Mouse (Mus musculus) E14TG2a.4 (cell line): ENCODE data around the gene Mex3d.

Experiments used
- H3K27me3 ChIP-seq: 2 replicates; pipeline ENCODE4 v1.6.1; 2014; ENCODE audit warnings: low read length, control low read depth; ENCODE audit not compliant: insufficient read depth
- H3K36me3 ChIP-seq: 2 replicates; pipeline ENCODE4 v1.6.1; 2014; ENCODE audit warnings: low read length, control low read depth; ENCODE audit not compliant: insufficient read depth
- H3K4me1 ChIP-seq: replicated peaks from 2 replicates; pipeline ENCODE4 v1.6.1; 2014; ENCODE audit warnings: low read depth, low read length, control low read depth
- H3K4me3 ChIP-seq: replicated peaks from 2 replicates; pipeline ENCODE4 v1.5.1; 2014; ENCODE audit warnings: mild to moderate bottlenecking, low read length
- H3K9me3 ChIP-seq: 2 replicates; pipeline ENCODE4 v1.6.1; 2014; ENCODE audit warnings: low read length, control low read depth
- CTCF ChIP-seq: conservative IDR thresholded peaks from 2 replicates; pipeline ENCODE4 v1.5.1; 2014; ENCODE audit warnings: low read length
- NANOG ChIP-seq: IDR thresholded peaks from 2 replicates; pipeline ENCODE4 v1.6.1; 2014; ENCODE audit warnings: borderline replicate concordance, low read length, mixed read lengths
- POU5F1 ChIP-seq: IDR thresholded peaks from 2 replicates; pipeline ENCODE4 v1.6.1; 2014; ENCODE audit warnings: low read length, borderline replicate concordance

The Mex3d gene

DNA sequence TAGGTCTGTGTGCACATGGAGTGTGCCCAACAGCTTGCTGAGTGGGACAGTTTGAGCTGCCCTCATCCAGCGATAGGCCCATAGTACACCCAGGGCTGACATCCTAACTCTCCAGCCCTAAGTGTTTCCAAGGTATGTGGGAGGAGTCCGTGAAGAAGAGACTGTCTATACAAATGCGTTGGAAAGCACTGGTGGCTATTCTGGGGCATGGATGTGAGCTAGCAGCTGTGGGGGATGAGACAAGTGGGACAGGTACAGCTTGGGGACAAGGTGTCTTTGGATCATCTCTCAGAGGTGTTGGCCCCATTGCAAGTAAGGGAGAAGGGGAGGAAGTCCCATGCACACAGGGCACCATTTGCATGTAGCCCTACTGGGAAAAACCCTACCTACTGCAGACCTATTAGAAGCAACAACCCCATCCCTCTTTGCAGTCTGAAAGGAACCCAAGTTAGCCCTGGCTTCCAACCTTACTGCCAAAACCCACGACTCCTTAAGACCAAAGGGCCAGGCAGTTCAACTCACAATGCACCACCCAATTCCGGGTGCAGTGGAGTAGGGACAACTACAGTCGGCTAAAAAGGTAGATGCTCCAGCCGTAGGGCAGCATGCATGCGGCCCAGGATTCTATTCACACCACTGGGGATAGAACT, 10.2 kb upstream of the Mex3d start:
- Histone ChIP-seq H3K27me3 (no peaks in the 10 kb centered on the region), H3K36me3 (peaks cover 76% of the 10 kb centered on the region), H3K4me1 (peaks cover 76% of the 10 kb centered on the region), H3K9me3 (no peaks in the 10 kb centered on the region), H3K4me3 (peak overlapping the region; percentile 87)
- TF ChIP-seq CTCF (no peak), NANOG (no peak), POU5F1 (no peak)

DNA sequence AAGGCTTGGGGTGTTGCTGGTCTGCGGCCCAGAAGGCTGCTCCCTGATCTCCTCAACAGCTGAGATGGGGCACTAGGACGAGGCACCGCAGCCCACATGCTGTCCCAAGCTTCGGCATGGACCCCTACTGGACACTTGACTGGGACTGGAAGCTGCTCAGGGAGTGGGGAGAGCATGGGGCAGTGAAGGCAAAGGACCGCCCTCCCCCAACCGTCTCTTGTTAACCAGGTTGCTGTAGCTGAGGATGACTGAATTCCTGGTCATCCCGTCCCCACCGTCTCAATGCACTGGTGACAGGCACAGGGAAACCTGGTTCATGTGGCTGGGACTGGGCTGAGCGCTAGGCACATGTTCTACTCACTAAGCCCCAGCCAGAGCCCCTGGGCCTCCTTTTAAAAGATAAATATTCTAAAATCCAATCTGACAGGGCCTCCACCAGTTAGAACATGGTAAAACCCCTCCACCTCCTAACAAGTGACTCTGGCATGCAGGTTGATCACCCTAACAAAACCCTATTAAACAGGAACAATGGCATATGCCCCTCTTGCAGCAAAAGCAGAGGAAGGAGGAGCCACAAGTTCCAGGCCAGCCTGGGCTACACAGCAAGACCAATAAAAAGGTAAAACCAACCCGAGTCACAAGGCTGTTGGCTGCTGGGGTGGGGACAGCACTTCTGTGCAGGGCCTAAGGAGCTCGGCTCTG, 9.5 kb upstream of the Mex3d start:
- Histone ChIP-seq H3K27me3 (no peaks in the 10 kb centered on the region), H3K4me3 (peak overlapping the region; percentile 87), H3K9me3 (no peaks in the 10 kb centered on the region), H3K36me3 (peaks cover 76% of the 10 kb centered on the region), H3K4me1 (peaks cover 80% of the 10 kb centered on the region)
- TF ChIP-seq CTCF (no peak), NANOG (peak; percentile 17; the same call in 1 of the 2 replicates)

DNA sequence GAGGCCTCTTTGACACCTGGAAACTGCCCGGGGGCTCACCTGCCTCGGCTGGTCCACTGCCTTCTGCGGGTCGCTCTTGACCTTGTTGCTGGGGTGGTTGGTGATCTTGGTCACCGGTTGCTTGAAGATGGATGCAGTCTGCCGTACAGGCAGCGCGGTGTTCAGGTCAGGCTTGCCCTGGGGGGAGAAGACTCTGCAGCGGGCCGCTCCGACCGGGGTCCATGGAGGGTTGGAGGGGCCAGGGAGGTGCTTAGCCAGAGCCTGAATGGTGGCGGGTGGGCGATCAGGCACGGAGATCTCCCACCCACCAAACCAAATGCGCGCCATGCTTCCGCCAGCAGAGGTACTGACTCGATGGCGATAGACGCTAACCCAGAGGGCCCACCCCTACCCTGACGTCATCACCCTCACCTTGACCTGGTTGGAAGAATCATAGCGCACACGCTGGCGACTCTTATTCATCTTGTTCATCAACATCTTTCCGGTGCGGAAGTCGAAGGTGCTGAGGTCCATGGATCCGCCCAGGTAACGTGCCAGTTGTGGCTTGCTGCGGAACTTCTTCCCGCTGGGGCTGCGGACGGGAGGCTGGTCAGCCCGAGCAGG, 7.7 kb upstream of the Mex3d start:
- peaks cover 74% of the 10 kb centered on the region for H3K4me1 ChIP-seq
- TF ChIP-seq NANOG (no peak), CTCF (no peak), POU5F1 (no peak)
- peak overlapping the region; percentile 87 for H3K4me3 ChIP-seq
- H3K27me3 ChIP-seq: no peaks in the 10 kb centered on the region
- no peaks in the 10 kb centered on the region for H3K9me3 ChIP-seq
- H3K36me3 ChIP-seq: peaks cover 77% of the 10 kb centered on the region

DNA sequence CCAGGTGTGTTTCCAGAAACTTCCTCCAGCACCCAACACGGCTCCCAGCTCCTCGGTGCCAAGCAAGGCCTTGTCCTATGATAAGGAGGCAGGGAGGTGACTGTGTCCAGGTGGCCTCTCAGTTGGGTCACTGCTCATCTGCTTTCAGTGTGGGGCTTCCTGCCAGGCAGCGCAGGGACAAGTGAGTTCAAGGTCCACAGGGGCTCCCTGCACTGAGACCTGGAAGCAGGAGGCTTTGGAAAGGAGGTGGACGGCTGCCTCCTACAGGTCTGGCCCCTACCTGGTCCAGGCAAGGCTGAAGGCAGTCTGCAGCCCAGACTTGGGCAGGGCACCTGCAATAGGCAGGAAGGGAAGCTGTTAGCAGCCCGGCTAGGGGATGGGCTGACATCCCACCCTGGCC, 5.2 kb upstream of the Mex3d start:
- no peaks in the 10 kb centered on the region for H3K9me3 ChIP-seq
- H3K4me3 ChIP-seq: no peak overlapping the region
- peaks cover 86% of the 10 kb centered on the region for H3K4me1 ChIP-seq
- peaks cover 82% of the 10 kb centered on the region for H3K36me3 ChIP-seq
- TF ChIP-seq POU5F1: no peak
- TF ChIP-seq CTCF: no peak
- no peak for TF ChIP-seq NANOG
- no peaks in the 10 kb centered on the region for H3K27me3 ChIP-seq

DNA sequence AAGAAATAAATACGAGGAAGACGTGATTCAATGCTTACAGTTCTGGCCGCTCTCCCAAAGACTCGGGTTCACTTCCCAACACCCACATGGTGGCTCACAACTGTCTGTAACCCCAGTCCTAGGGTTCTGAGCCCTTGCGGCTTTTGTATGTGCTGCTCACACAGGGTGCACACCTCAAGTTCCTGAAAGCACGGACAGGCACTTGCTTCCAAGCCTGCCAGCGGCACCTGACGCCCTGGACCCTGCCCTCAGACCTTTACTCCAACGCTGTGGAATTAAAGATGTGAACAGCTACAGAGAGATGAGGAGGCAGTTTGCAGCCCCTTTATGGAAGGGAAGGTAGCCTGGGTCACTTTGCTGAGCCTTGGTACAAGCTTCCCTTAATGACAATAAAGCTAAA, 3.2 kb upstream of the Mex3d start:
- peaks cover 78% of the 10 kb centered on the region for H3K4me1 ChIP-seq

DNA sequence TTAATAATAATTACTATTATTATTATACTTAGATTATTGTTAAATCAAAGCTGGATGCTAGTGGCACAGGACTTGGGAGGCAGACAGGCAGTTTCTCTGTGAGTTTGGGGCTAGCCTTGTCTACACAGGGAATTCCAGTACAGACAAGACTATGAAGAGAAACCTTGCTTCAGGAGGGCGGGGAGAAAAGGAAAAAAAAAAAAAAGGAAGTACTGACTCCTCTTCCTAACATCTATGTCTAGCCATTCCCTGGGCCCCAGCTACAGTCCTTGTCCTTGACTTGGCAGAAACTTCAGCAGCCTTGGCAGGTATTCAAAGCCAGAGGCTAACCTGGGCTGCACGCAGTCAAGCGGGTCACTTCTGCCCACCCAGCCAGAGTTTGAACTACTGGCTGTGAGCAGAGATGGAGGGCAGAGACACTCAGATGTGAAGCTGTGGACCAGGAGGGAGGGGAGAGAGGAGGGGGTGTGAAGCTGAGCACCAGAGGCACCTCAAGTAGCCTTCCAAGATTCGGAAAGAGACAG, 1.8 kb upstream of the Mex3d start:
- peaks cover 67% of the 10 kb centered on the region for H3K36me3 ChIP-seq
- H3K4me1 ChIP-seq: peaks cover 78% of the 10 kb centered on the region
- no peak for TF ChIP-seq NANOG
- TF ChIP-seq POU5F1: no peak
- no peak for TF ChIP-seq CTCF

More for the DNA sequence above, 3.2 kb upstream of the Mex3d start:
- TF ChIP-seq CTCF (no peak), NANOG (no peak), POU5F1 (no peak)
- peaks cover 13% of the 10 kb centered on the region for H3K27me3 ChIP-seq
- H3K9me3 ChIP-seq: no peaks in the 10 kb centered on the region
- no peak overlapping the region for H3K4me3 ChIP-seq
- H3K36me3 ChIP-seq: peaks cover 67% of the 10 kb centered on the region

DNA sequence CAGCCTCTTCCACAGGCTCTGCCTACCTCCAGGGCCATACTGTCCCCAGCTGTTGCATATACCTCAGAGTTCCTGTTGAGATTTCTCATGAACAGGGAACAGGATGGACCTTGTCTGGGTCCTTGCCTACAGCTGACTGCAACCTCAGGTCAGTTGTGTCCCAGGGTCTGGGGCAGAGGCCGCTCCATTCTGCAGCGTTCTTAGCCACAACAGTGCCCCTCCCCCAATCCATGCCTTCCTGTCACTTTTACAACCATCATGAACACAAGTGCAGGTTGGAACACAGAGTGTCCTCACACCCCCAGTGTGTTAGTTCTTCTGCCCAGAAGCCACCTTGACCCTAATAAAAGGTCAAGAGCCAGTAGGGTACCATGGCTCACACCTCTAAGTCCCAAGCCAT, 1.3 kb upstream of the Mex3d start:
- Histone ChIP-seq H3K4me3 (peak overlapping the region; percentile 80), H3K36me3 (peaks cover 65% of the 10 kb centered on the region), H3K27me3 (peaks cover 13% of the 10 kb centered on the region), H3K9me3 (no peaks in the 10 kb centered on the region), H3K4me1 (peaks cover 78% of the 10 kb centered on the region)
- no peak for TF ChIP-seq POU5F1
- no peak for TF ChIP-seq CTCF
- no peak for TF ChIP-seq NANOG

More for the DNA sequence above, 1.8 kb upstream of the Mex3d start:
- H3K27me3 ChIP-seq: peaks cover 13% of the 10 kb centered on the region
- H3K4me3 ChIP-seq: no peak overlapping the region
- H3K9me3 ChIP-seq: no peaks in the 10 kb centered on the region

DNA sequence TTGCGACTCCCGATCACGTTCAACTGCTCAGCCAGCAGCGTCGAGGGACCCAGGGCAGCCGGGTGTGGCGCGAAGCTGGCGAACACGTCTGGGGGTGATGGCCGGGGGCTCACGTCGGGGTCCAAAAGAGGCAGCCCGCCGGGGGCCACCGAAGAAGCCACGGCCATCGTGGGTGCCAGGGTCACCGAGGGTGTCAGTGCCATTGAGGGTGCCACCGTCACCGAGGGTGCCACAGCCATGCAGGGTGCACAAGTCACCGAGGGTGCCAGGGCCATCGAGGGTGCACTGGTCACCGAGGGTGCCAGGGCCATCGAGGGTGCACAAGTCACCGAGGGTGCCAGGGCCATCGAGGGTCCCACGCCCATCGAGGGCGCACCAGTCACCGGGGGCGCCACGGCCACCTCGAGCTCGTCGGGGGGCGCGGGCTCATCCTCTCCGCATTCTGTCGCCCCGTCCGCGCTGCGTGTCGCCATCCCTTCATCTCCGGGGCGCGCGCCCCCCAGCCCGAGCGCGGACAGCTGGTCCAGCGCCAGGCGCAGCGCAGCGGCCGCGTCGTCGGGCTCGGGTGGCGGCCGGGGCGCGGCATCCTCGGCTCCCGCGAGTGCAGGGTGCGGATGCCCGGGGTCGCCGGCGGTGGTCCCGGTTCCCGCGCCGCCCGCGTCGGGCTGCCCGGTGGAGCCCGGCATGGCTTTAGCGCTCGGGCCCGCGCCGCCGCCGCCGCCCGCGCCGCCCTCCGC, 556 bp downstream of the Mex3d start:
- peaks cover 78% of the 10 kb centered on the region for H3K4me1 ChIP-seq
- H3K4me3 ChIP-seq: peak overlapping the region; percentile 88
- no peaks in the 10 kb centered on the region for H3K9me3 ChIP-seq
- TF ChIP-seq CTCF (no peak), POU5F1 (no peak), NANOG (no peak)
- peaks cover 13% of the 10 kb centered on the region for H3K27me3 ChIP-seq
- peaks cover 64% of the 10 kb centered on the region for H3K36me3 ChIP-seq
